ENCODE assay signal across 8 mouse cellular contexts in genomic region chr12:111670976-111671375, GRCm38 (mm10). TPM values are rescaled to one million over a fixed set of nuclear protein-coding genes. Genes with fewer than 3 reads are reported as not detected.
A peak's percentile ranks its signal among the peaks of the same experiment; 100 is the strongest.
DNase-seq lines count a peak whose midpoint lies in the region; ATAC-seq and TF ChIP-seq lines count a peak whose summit lies in the region.

No protein-coding gene starts in this region.

- under 1% methylated on average over 35 of the region's 35 CpGs for WGBS in cerebellum, adult 2 months
- WGBS in spleen, adult 2 months = 8% methylated on average over 35 of the region's 35 CpGs
- under 1% methylated on average over 26 of the region's 35 CpGs for WGBS in limb, embryonic 14.5 days
- WGBS in stomach, embryonic 16.5 days = 3% methylated on average over 35 of the region's 35 CpGs

- H3K27me3 ChIP-seq in cerebellum, adult 2 months (ENCODE audit: control insufficient read depth, insufficient read depth, low read length) = no peaks in the 10 kb centered on the region
- peaks cover 9% of the 10 kb centered on the region for H3K27me3 ChIP-seq in spleen, adult 2 months (ENCODE audit: control insufficient read depth, insufficient read depth, low read length)
- H3K27me3 ChIP-seq in limb, embryonic 14.5 days (ENCODE audit: control insufficient read depth, insufficient read depth, low read length) = peaks cover 43% of the 10 kb centered on the region
- H3K27me3 ChIP-seq in stomach, embryonic 16.5 days (ENCODE audit: control insufficient read depth, insufficient read depth, low read length) = peaks cover 19% of the 10 kb centered on the region; the same call in 1 of the 2 replicates

- no peak for TF ChIP-seq CTCF in cerebellum, adult 2 months (IDR thresholded peaks at IDR 0.05; ENCODE audit: borderline replicate concordance, insufficient read depth, low read depth, low read length)
- no peak for TF ChIP-seq CTCF in spleen, adult 2 months (IDR thresholded peaks at IDR 0.05; ENCODE audit: extremely low read depth, insufficient read depth, insufficient read length, insufficient replicate concordance)

- H3K36me3 ChIP-seq in spleen, adult 2 months (ENCODE audit: control insufficient read depth, insufficient read depth, low read length) = no peaks in the 10 kb centered on the region
- no peaks in the 10 kb centered on the region for H3K36me3 ChIP-seq in limb, embryonic 14.5 days (ENCODE audit: control insufficient read depth, insufficient read depth, low read length)
- H3K36me3 ChIP-seq in stomach, embryonic 16.5 days (ENCODE audit: control insufficient read depth, insufficient read depth, low read length) = no peaks in the 10 kb centered on the region

- H3K4me3 ChIP-seq in cerebellum, adult 2 months (replicated peaks; ENCODE audit: insufficient read depth, low read depth, low read length) = peak overlapping the region; percentile 86
- H3K4me3 ChIP-seq in spleen, adult 2 months (ENCODE audit: extremely low read depth, insufficient read depth, insufficient read length) = peak overlapping the region; percentile 49
- H3K4me3 ChIP-seq in limb, embryonic 14.5 days (replicated peaks; ENCODE audit: low read length) = peak overlapping the region; percentile 56
- peak overlapping the region; percentile 64 for H3K4me3 ChIP-seq in stomach, embryonic 16.5 days (replicated peaks; ENCODE audit: low read length)

- peaks cover 12% of the 10 kb centered on the region for H3K4me1 ChIP-seq in cerebellum, adult 2 months (ENCODE audit: control insufficient read depth, insufficient read depth, low read length)
- peaks cover 11% of the 10 kb centered on the region for H3K4me1 ChIP-seq in spleen, adult 2 months (ENCODE audit: control insufficient read depth, insufficient read depth, insufficient read length)
- peaks cover 24% of the 10 kb centered on the region for H3K4me1 ChIP-seq in limb, embryonic 14.5 days (ENCODE audit: control insufficient read depth, insufficient read depth, low read length)
- peaks cover 33% of the 10 kb centered on the region for H3K4me1 ChIP-seq in stomach, embryonic 16.5 days (ENCODE audit: control insufficient read depth, insufficient read depth, low read length)

- no peaks in the 10 kb centered on the region for H3K9me3 ChIP-seq in limb, embryonic 14.5 days (ENCODE audit: control insufficient read depth, low read length)
- no peaks in the 10 kb centered on the region for H3K9me3 ChIP-seq in stomach, embryonic 16.5 days (replicated peaks; ENCODE audit: control insufficient read depth, low read length)

- no peak; the same call in 1 of the 2 replicates for TF ChIP-seq POLR2A in cerebellum, adult 2 months (IDR thresholded peaks at IDR 0.05; ENCODE audit: borderline replicate concordance, insufficient read depth, low read length)
- no peak for TF ChIP-seq POLR2A in spleen, adult 2 months (IDR thresholded peaks at IDR 0.05; ENCODE audit: low read depth, low read length)
- TF ChIP-seq POLR2A in limb, embryonic 14.5 days (IDR thresholded peaks at IDR 0.05; ENCODE audit: borderline replicate concordance, extremely low read depth, insufficient read depth, insufficient read length) = no peak

- no peak for ATAC-seq in limb, embryonic 14.5 days (ENCODE audit: low FRiP score, low read depth)
- no peak for ATAC-seq in stomach, embryonic 16.5 days (ENCODE audit: insufficient read depth, low FRiP score)

- peak overlapping the region; percentile 56; the same call in 1 of the 2 replicates for H3K9ac ChIP-seq in limb, embryonic 14.5 days (ENCODE audit: low read depth, low read length, severe bottlenecking)
- H3K9ac ChIP-seq in stomach, embryonic 16.5 days (ENCODE audit: low read length) = peak overlapping the region; percentile 81

- peak overlapping the region; percentile 96 for H3K27ac ChIP-seq in cerebellum, adult 2 months (ENCODE audit: insufficient read depth, low read length)
- H3K27ac ChIP-seq in spleen, adult 2 months (ENCODE audit: insufficient read depth, low read length) = no peak overlapping the region
- no peak overlapping the region for H3K27ac ChIP-seq in limb, embryonic 14.5 days (replicated peaks; ENCODE audit: low read depth, low read length)
- H3K27ac ChIP-seq in stomach, embryonic 16.5 days (ENCODE audit: low read length) = peak overlapping the region; percentile 62; the same call in 1 of the 2 replicates

- H3K4me2 ChIP-seq in limb, embryonic 14.5 days (replicated peaks; ENCODE audit: low read depth, low read length, severe bottlenecking) = peak overlapping the region; percentile 98
- peak overlapping the region; percentile 94 for H3K4me2 ChIP-seq in stomach, embryonic 16.5 days (ENCODE audit: low read depth, low read length)

- no peak for DNase-seq in cerebellum, adult 2 months
- DNase-seq in cerebellum, adult 11 months = no peak
- no peak for DNase-seq in spleen, adult 2 months (ENCODE audit: low read depth in 1 of 2, low spot score in 2 of 2)
- DNase-seq in spleen, postnatal 4 days (ENCODE audit: low spot score in 2 of 2) = no peak
- no peak for DNase-seq in limb, embryonic 14.5 days (ENCODE audit: low spot score)
- DNase-seq in gastrocnemius, adult 18-20 months (ENCODE audit: low spot score) = no peak
- no peak for DNase-seq in adipocyte (ENCODE audit: low spot score)

RNA-seq across cellular contexts. Expression of gene Ckb, which starts 1.2 kb away (rescaled TPM):
- 5,042 and 5,433 TPM in 2 replicates for polyA plus RNA-seq in cerebellum, adult 2 months (2012; rRNA removed)
- polyA plus RNA-seq in spleen, adult 2 months (2012; rRNA removed) = 139 and 197 TPM in 2 replicates
- polyA plus RNA-seq in limb, embryonic 14.5 days (2012; rRNA removed) = 133 and 168 TPM in 2 replicates
- polyA plus RNA-seq in limb, embryonic 14.5 days (2014; fragmentation: Nextera tagmentation; extraction: Ambion mirVana) = 94.7 and 106 TPM in 2 replicates
- 698 and 764 TPM in 2 replicates for polyA plus RNA-seq in stomach, embryonic 16.5 days (2015; fragmentation: Nextera tagmentation; extraction: Ambion mirVana)
- 10 to 100 TPM in 1 of 2 experiments, 1 to 10 TPM in 1; 5.9 to 12.2 TPM for total RNA-seq in gastrocnemius, adult 18-20 months (2021)

RNA-seq across cellular contexts. Expression of gene Trmt61a, which starts 6.9 kb away (rescaled TPM):
- polyA plus RNA-seq in cerebellum, adult 2 months (2012; rRNA removed) = 14.2 and 14.4 TPM in 2 replicates
- 40.6 and 48.1 TPM in 2 replicates for polyA plus RNA-seq in spleen, adult 2 months (2012; rRNA removed)
- polyA plus RNA-seq in limb, embryonic 14.5 days (2012; rRNA removed) = 30.8 and 47.4 TPM in 2 replicates
- polyA plus RNA-seq in limb, embryonic 14.5 days (2014; fragmentation: Nextera tagmentation; extraction: Ambion mirVana) = 7.2 and 7.3 TPM in 2 replicates
- 9.7 and 10.4 TPM in 2 replicates for polyA plus RNA-seq in stomach, embryonic 16.5 days (2015; fragmentation: Nextera tagmentation; extraction: Ambion mirVana)
- total RNA-seq in gastrocnemius, adult 18-20 months (2021) = 1 to 10 TPM; 2.4 to 3.9 TPM

RNA-seq across cellular contexts. Expression of gene Bag5, which starts 42.1 kb away (rescaled TPM):
- 52.7 and 54.4 TPM in 2 replicates for polyA plus RNA-seq in cerebellum, adult 2 months (2012; rRNA removed)
- 6.2 and 7.7 TPM in 2 replicates for polyA plus RNA-seq in spleen, adult 2 months (2012; rRNA removed)
- 26.5 and 37.2 TPM in 2 replicates for polyA plus RNA-seq in limb, embryonic 14.5 days (2012; rRNA removed)
- polyA plus RNA-seq in limb, embryonic 14.5 days (2014; fragmentation: Nextera tagmentation; extraction: Ambion mirVana) = 61.2 and 63.7 TPM in 2 replicates
- 49.3 and 51.6 TPM in 2 replicates for polyA plus RNA-seq in stomach, embryonic 16.5 days (2015; fragmentation: Nextera tagmentation; extraction: Ambion mirVana)
- 10 to 100 TPM; 16.0 to 16.9 TPM for total RNA-seq in gastrocnemius, adult 18-20 months (2021)

RNA-seq across cellular contexts. Expression of gene Apopt1, which starts 42.1 kb away (rescaled TPM):
- polyA plus RNA-seq in cerebellum, adult 2 months (2012; rRNA removed) = 46.8 and 49.8 TPM in 2 replicates
- 22.2 and 33.3 TPM in 2 replicates for polyA plus RNA-seq in spleen, adult 2 months (2012; rRNA removed)
- polyA plus RNA-seq in limb, embryonic 14.5 days (2012; rRNA removed) = 32.7 and 39.7 TPM in 2 replicates
- polyA plus RNA-seq in limb, embryonic 14.5 days (2014; fragmentation: Nextera tagmentation; extraction: Ambion mirVana) = 50.7 and 52.3 TPM in 2 replicates
- polyA plus RNA-seq in stomach, embryonic 16.5 days (2015; fragmentation: Nextera tagmentation; extraction: Ambion mirVana) = 43.0 and 47.0 TPM in 2 replicates
- 10 to 100 TPM; 40.5 to 43.5 TPM for total RNA-seq in gastrocnemius, adult 18-20 months (2021)

Comparison
In these comparisons a context has a peak if more than half of its experiments do, and no peak if none do; other contexts are left out.
1. H3K27ac ChIP-seq: peak in cerebellum, adult 2 months (single experiment) and stomach, embryonic 16.5 days (single experiment); none in spleen, adult 2 months (single experiment) and limb, embryonic 14.5 days (single experiment).
2. Peak in every context shown above with its lines, with median percentiles within 50 percentile points of each other: H3K4me3 ChIP-seq.